Mouse (Mus musculus) adrenal gland, adult 8-10 months (tissue): Measurements from ENCODE around the gene Fgfr2. TPM values are rescaled to one million over a fixed set of nuclear protein-coding genes. Genes with fewer than 3 reads are reported as not detected.

Experiments
- DNase-seq: peaks from one replicate; pipeline ENCODE4 v3.0.0; 2022
- total RNA-seq, 4 experiments: library from RNA; stranded (reverse); gene quantifications; 2 replicates each; pipeline ENCODE4 v1.2.4; 2022

Fgfr2 gene
- total RNA-seq, 4 experiments from 2014 or later, result 193 to 471 (median 262) TPM

DNA sequence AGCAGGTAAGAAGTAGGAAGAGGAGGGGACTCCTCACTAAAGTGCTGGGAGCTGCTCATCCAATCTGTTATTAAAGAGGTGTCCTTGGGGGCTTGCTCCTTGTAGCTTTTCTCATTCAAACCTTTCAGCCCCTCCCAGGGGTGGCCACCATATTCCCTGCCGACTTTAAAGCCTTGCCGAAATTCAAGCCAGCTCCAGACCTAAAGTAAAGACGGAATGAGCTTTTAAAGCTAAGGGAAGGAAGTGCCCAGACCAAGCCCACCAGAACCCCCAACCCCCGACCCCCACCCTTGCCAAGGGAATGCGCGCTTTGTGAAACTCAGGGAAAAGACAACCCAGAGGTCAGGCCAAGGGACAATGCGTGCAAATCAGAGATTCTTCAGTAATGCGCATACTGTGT, 522.2 kb downstream of the Fgfr2 start:
- DNase-seq, result no peak

DNA sequence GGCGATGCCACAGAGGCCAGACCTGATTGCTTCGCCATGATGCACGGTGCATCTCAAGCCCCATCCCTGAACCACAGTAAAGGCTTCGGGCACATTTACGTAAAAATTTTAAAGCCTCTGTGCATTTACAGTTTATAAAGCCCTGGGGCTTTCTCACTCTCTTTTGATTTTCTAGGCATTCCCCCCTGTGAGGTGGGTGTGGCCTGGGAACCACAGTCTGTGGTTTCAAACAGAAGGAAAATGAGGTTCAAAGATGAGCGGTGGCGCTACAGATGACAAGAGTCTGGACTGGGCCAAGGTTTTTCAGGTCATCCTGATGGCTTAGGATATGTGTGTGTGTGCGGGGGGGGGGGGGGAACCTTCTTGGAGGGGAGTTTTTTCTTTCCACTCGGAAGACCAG, 523.1 kb downstream of the Fgfr2 start:
- no peak for DNase-seq

DNA sequence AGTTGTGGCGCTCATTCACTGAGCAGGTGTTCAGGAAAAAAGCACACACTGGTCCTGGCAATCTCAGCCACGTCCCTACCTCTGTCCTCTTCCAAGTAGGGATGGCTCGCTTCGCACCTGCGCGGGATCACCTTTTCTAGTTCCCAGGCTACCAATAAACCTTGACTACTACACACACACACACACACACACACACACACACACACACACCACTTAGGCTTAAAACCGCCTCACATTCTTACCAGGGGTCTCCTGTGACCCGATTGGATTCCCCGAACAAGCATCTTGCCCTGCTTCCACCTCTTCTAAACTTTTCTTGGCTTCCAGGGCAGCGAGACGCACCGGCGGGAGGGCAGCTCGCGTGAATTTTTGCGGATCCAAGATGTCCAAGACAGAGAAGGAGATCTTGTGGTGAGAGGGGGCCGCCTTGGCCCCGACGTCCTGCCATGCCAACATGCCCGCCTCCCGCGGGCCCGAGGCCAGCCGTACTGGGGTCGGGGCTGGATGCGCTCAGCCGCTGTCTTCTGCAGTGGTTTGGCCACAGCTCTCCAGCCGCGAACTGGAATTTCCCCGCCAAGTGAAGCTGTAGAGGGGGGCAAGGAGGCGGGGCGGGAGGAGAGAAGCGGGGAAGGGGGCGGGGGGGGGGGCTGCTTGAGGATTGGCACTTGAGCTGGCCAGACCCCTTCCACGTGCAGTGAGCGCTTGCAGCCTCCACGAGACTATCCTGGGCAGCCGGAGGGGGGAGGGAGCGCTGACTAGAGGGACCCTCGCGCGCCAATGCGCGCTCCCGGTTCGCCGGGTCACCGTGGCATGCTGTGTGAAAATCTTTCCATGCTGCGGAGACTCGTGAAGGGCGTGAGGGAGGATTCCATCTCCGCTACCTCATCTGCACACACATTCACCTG, 523.8 kb downstream of the Fgfr2 start, which contains the start of gene Nkx1-2:
Nkx1-2 (minus strand) TSS at position 567 of the 905 bp plus-strand sequence.
- DNase-seq, result no peak

GRCm38 (mm10) chr7:132597251-132598041, 525.7 kb downstream of the Fgfr2 start:
- no peak for DNase-seq

DNA sequence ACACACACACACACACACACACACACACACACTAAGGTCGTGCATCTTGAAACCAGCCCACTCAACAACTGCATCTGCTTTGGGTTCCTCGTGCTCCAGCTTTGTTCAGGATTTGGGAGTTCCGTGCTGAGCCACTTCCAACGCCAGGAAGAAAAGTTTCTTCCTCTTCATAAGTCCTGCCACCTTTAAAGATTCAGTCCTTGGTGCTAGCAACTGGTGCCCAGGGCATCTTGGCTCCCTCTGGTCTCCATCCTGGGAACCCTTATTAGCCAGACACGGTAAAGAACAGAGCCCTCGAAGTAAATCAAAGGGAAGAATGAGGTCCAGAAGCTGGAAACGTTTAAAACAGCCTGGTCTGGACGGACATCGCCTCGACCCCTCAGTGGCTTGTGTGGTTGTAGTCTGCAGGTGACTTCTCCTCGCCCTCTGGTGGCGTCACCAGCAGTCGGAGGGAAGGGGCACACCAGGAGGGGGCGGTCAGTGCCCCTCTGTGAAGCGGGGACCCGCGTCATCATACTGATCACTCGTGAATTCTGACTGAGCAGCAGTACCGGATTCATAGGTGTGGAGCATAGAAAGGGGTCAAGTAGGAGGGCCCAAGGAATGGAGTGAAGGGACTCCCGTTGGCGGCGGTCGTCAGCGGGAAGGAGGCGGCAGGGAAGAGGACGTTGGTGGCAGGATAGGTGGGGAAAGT, 526.4 kb downstream of the Fgfr2 start:
- no peak for DNase-seq

- DNase-seq, result no peak
These were observed 527.4 kb downstream of the Fgfr2 start for GRCm38 (mm10) chr7:132595787-132596186.

DNA sequence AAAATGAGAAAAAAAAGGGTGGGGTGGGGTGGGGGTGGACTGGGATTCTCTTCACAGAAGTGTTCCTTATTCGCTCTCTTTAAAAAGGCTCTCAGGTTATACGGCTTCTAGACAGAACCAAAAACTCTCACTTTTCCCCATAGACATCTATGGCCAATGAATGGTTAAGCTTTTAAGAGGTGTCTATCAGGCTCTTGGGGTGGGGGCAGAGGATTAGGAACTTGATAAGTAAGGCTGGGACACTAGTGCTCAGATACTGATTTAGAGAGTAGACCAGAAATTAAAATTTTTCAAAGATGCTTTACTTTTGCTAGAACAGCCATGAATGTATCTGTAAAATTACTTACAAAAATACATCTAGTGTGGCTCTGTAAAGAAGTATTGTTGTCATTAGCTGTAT, 528.8 kb downstream of the Fgfr2 start:
- no peak for DNase-seq

- DNase-seq, result no peak
These were observed 529.4 kb downstream of the Fgfr2 start for GRCm38 (mm10) chr7:132593762-132594161.

- DNase-seq, result no peak
These were observed 533.5 kb downstream of the Fgfr2 start for GRCm38 (mm10) chr7:132589610-132590009.

GRCm38 (mm10) chr7:132587167-132587566, 536.0 kb downstream of the Fgfr2 start:
- no peak for DNase-seq

DNA sequence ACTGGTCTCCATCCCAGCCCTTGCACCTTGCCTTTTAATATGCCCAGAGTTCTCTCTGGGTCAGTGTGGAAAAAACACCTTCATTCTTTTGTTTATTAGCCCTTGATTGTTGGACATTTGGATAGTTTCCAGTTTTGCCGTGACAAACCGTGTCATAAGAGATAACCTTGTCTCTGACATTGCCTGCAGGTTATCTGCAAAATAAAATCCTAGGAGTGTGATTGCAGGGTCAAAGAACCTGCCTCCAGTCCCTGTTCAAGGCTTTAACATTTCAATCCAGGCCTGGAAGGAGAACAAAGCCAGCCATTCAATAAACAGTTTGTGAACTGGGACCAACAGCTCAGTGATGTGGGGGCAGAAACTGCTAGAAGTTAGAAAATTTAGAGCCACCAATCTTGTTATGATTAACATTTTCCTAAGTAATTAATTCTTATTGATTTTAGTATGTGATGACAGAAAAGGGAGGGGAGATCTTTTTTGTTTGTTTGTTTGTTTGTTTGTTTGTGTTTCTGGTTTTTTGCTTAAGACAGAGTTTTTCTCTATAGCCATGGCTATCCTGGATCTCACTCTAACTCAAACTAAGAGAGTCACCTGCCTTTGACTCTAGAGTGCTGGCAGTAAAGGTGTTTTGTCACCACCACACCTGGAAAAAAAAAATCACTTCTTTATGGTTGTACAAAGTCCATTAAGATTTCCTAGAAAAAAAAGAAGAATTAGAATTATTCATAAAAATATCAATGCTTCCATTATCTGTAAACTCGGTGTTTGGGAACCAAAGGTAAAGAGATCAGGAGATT, 537.3 kb downstream of the Fgfr2 start:
- DNase-seq, result no peak

DNA sequence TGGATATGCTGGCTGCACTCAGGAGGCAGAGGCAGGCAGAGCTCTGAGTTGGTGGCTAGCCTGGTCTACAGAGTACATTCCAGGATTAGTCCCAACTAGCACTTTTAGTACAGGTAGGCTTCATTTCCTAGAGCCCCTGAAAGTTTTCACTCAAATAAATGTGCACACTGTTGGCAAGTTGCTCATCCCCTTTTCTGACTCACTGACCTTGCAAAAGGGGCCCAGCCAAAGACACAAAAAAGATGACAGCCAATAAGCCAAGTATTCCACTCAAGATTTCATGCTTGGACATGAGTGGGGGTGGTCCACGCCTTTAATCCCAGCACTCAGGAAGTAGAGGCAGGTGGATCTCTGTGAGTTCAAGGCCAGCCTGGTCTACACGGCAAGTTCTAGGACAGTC, 541.7 kb downstream of the Fgfr2 start:
- no peak for DNase-seq

- no peak for DNase-seq
These were observed 542.6 kb downstream of the Fgfr2 start for GRCm38 (mm10) chr7:132580511-132580910.

DNA sequence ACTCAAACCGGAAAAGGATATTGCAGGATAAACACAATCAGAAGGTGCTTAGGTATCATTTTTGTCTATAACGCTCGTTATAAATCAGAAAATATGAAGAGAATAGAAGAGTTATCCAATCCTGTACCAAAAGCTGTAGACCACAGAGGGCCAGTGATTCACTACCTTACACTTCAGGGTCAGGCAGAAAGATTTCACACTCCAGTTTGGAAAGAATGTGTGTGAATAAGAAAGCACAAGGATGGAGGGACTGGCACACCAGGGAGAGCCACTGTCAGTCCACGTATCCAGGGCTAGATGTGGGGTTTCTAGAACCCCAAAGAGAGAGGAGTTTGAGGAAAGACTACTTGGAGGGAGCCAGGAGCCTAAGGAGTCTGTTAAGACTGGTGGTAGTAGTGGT, 546.3 kb downstream of the Fgfr2 start:
- DNase-seq, result no peak

DNA sequence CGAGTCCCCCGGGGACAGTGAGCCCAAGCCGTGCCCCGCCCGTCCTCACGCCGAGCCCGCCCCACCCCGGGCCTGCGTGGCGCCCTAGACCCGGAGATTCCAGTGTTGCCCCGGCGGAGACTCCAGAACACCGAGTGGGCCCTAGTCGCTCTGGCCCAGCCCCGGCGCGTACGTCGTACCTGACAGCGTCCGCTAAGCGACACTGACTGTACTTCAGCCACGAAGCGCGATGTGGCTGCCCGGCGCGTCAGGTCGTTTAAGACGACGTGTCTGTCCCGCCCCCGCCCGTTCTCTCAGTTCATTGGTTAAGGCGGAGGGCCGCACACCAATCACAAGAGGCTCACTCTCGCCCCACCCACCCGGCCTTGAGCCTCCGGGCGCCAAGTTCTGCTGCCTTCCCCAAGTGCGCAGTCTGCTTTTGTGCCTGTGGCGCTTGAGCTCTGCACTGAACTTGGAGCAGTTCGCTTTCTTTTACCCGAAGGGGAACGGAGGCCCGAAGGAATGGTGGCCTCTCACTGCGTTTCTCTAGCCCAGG, 547.0 kb downstream of the Fgfr2 start, which contains the start of gene Oat:
Oat (minus strand) TSS at position 283 of the 535 bp plus-strand sequence.
- DNase-seq, result peak; percentile 94

DNA sequence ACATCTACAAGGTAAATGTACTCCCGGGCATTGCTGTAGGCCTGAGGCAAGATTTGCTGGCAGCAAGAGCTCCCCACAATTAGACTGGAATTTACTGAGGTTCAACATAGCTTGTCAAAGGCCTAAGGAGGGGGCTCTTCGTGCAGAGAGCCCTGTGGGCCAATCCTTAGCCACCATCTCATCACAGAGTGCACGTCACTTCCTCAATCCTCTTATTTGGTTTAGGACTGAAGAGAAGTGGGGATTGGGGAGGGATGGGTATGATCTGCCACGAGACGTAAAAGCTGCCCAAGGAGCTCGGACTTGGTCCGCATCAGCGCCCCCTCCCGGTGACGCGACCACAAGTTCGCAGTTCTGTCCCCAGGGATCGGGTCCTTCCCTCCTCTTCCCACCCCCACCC, 547.5 kb downstream of the Fgfr2 start:
- peak; percentile 71 for DNase-seq

DNA sequence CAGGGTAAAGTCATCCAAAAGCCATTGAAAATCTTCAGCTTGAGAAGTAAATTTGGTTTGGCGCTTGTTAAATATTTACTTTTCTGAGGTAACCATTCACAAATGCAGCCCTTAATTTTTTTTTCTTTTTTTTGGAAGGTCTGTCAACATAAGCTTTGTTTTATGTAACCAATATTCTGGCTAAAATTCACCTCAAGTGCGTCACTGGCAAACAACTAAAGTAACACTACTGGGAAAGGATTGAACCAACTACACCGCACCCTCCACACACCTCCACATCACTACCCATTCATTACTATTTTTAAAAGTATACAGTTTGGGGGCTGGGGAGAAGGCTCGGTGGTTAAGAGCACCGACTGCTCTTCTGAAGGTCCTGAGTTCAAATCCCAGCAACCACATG, 548.5 kb downstream of the Fgfr2 start:
- DNase-seq, result no peak

GRCm38 (mm10) chr7:132573205-132573604, 549.9 kb downstream of the Fgfr2 start:
- no peak for DNase-seq

- no peak for DNase-seq
These were observed 550.4 kb downstream of the Fgfr2 start for GRCm38 (mm10) chr7:132572738-132573137.

DNA sequence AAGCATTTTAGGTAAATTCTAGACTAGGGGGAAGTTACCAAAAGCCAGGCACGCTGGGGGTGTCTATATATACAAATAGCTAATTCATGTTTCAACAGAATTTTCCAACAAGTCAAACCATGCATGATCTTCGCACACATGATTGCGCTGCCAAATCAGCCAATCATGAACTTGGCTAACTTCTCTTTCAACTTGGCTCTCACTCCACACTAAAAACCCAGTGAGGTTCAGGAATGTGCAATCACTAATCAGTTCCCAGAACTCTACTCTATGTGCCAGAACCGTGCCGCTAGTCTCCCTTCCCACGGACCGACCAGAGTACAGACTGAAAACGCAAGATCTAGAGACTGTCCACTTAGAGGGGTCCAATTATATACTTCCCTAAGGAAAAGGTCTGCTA, 551.7 kb downstream of the Fgfr2 start:
- no peak for DNase-seq

- no peak for DNase-seq
These were observed 553.1 kb downstream of the Fgfr2 start for GRCm38 (mm10) chr7:132570071-132570470.

DNA sequence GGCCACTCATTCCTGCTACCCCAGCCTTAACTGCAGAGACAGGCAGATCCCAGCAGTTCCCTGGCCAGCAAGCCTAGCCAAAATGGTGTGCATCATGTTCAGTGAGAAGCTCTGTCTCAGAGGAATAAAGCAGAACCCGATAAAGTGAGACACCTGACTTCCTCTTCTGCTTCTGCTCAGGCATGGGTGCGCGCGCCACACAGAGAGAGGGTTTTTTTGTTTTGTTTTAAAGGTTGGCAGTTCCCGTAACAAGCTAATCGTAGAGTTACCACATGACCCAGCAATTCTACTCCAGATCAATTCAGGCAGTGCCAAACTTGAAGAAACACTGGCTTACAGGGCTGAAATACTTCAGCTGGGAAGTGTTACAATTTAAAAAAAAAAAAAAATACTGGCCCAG, 554.3 kb downstream of the Fgfr2 start:
- no peak for DNase-seq
